Mouse (Mus musculus): ENCODE measurements around the gene Alkbh6.
A peak's percentile ranks its signal among the peaks of the same experiment; 100 is the strongest.

The Alkbh6 gene

DNA sequence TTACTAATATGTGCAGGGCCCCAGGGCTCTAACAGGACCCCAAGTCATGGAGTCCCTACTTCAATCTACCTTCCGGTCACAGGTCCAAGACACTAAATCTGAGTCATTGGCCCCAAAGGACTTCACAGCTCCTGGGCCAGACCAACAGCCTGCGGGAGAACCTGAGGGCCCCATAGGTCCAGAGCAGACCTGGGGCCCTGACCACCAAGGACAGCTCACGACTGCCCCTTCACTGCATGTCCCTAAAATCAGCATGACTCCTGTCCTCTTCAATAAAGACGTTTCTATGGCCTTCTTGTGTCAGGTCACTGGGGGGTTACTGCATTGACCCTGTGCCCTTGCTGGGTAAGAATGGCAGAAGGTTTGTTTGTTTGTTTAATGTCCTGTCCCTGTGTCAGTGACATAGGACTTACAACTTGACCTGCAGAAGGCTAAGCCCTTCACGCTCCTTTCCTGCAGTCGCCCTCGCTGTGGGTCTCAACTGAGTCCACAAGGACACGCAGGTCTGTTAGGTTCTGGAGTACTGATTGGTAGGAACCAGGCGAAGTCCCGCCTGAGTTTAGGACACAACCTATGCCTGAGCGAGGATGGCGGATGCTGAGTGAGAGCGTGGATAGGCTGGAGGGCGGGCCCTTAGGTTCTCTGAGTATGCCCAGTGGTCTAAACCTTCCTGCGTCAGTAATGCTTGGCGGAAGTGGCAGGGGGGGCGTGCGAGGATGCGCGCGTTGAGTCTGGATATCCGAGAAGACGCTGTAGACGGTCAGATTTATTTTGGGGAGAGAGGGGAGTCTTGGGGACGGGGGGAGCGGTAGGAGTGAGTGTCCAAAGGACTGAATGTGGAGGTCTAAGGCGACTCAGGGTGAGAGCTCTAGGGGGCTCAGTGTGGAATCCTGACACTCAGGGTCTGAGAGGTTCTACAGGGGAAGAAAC lies at the start of gene Alkbh6:
Gene Alkbh6, plus strand, starts transcription at position 642 of the 930 bp plus-strand sequence.
- DNase-seq (ENCODE audit: low spot score) = peak; percentile 97

DNA sequence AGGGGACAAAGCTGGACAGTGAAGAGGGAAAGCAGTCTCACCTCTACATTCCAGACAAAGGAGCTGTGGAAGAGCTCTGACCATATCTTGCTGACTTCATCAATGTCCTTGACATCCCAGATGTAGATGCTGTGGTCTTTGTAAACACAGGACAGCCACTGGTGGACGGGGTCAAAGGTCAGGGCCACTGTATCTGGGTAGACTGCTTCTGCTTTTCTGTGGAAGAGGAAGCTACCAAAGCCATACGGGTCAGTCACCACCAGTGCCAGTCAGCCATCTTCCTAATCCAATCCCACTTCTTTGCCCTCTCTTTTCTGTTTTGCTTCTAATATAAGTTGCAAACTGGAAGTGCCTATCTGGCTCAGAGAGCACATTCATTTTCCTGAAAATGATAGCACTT lies 43.5 kb upstream of the Alkbh6 start:
- no peak for DNase-seq (ENCODE audit: low spot score)

DNA sequence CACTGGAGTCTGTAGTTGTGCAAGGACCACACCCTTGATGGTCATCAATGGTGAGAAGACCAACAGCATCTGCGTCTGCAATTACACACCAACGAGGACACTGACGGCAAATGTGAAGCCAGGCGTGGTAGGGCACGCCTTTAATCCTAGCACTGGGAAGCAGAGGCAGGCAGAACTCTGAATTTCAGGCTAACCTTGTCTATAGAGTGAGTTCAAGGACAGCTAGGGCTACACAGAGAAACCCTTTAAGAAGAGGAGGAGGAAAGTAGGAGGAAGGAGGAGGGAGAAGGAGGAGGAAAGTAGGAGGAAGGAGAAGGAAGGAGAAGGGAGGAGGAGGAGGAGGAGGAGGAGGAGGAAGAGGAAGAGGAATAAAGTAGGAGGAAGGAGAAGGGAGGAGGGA lies 43.0 kb upstream of the Alkbh6 start:
- no peak for DNase-seq (ENCODE audit: low spot score)

DNA sequence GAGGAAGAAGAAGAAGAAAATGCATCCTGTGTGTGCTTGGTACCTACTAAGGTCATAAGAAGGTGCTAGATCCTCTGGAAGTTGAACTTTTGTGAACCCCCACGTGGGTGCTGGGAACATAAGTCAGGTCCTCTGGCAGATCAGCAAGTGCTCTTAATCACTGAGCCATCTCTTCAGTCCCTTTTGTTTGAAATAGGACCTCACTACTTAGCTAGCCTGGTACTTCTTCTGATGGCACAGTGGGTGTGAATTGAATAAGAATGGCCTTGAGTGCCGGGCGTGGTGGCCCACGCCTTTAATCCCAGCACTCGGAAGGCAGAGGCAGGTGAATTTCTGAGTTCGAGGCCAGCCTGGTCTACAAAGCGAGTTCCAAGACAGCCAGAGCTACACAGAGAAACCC lies 42.6 kb upstream of the Alkbh6 start:
- DNase-seq (ENCODE audit: low spot score) = no peak

DNA sequence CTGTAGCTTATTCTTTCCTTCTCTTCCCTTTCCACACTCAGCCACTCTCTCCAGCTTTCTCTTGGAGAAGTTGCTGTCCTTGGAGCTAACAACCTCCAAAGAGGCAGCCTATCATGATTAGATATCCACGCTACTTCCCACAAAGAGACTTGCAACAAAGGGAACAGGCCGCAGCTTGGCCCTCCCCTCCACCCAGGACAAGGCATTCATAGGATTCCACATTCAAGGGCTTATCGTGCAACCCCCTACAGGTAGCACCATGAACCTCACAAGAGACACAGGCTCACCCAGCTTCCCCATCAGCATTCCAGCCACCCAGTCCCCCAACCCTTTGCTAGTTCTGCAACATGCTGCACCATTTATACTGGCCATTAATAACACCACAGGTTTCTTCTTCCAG lies 41.7 kb upstream of the Alkbh6 start:
- DNase-seq (ENCODE audit: low spot score) = no peak

DNA sequence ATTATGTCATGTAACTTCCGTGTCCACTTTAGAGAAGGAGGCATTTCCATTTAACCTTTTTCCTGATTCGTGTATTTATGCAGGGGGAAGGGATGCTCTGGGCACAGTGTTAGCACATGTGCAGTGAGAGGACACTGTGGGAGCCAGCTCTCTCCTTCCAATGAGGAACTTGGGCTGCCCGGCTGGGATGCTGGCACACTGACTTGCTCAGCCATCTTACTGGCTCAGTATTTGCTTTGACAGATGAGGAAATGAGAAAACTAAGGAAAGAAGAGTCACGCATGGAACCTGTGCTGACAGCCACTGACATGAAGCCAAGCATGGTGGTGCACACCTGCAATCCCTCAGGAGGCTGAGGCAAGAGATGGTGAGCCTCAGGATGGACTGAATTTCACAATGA lies 38.9 kb upstream of the Alkbh6 start:
- no peak for DNase-seq (ENCODE audit: low spot score)

DNA sequence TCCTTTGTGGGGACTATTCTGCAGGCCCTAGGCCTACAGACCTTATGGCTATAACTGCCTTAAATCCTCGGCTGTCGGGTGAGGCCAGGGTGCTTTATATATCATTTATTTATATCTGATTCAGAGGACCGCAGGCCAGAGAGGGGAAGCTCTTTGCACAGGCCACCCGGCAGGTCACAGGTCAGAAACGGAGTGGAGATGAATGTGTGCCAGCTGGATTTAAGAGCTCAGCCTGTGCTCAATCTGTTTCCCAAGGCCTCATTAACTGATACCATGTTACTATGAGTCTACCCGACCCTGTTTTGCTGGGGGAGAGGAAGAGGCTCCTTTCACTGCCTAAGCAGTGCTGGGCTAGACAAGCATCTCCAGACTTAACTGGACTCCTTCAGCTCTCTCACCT lies 34.1 kb upstream of the Alkbh6 start:
- DNase-seq (ENCODE audit: low spot score) = no peak

DNA sequence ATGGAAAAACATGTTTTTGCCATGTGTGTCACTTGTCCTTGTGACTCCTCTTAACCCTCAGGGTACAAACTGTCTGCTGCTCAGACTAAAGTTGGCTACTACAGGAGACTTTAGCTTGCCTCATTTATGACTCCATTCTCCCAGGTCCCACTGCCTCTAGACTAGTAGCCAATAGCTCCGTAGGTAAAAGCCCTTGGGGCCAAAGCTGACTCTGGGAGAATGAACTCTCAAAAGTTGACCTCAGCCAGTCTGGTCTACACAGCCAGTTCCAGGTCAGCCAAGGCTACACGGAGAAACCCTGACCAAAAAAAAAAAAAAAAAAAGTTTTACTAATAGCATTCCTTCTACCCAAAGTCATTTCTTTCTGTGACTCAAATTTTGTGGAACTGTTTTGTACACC lies 29.6 kb upstream of the Alkbh6 start:
- no peak for DNase-seq (ENCODE audit: low spot score)

DNA sequence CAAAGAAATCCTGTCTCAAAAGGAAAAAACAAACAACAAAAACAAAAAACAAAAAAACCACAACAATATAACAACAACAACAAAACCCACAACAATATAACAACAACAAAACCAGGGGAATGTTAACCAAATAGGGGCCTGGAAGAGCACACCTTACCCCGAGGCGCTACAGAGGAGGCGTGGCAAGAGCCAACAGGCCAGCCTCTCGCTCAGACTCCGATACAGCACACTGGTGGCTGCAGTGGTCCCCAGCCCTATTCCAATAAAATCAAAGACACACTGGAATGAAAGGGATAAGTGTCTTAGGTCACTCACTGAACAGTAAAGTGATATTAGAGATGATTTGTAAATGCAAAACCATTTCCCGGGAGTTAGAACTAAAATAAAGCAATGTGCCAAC lies 29.0 kb upstream of the Alkbh6 start:
- DNase-seq (ENCODE audit: low spot score) = peak; percentile 64

DNA sequence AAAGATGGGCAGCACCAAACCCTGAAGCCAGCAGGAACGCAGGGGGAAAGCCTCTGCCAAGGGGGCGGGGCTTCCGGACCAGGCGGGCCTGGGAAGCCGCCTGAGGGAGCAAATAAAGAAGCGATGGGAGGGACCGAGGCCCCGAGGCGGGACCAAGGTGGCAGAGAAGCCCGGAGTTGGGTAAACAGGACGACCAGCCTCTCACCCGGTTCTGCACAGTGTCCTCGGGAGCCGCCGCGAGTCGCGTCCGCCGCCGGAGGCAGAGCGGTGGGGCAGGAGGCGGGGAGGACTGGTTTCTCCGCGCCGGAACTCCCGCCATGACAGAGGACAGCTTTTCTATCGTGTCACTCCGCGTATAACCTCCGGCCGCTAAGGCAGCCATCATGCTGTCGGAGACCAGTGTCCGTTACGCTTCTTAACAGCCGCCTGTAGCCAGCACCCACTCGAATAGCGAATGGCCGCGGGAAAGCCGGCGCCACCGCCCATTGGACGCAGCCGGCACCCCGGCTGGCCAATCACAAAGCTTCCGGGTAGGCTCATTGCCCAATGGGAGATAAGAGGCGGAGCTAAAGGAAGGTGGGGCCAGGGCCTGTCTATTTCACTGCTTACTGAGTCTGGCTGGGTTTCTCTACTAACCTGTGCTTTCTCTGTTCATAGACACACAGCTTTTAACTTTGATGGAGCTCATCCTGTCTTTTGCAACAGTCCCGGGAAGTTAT lies 28.4 kb upstream of the Alkbh6 start, which contains the start of the genes Thap8 and Wdr62:
Gene Thap8, plus strand, starts transcription at position 144 of the 719 bp plus-strand sequence.
Gene Wdr62, minus strand, starts transcription at position 469 of the 719 bp plus-strand sequence.
- peak; percentile 97 for DNase-seq (ENCODE audit: low spot score)

DNA sequence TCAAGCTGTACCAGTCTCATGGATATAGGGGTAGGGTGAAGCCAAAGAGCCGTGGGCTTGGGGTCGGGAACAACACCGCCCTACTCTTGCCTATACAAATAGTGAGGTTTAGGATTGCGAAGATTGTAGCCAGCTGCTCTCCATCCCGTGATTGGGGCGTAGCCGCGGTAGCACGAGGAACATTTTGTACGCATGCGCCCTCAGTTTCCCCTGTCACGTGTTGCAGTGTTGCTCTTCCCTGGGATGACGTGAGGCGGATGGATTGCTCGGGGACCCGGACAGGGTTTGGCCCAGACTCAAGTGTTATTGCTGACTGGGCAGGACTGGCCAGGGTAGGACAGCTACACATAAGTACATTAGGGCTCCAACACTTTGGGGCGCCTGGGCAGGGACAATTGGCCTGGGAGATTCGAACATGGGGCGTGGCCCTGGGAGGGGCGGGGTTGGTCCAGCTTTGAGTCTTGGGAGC lies 27.8 kb upstream of the Alkbh6 start:
- peak; percentile 93 for DNase-seq (ENCODE audit: low spot score)

DNA sequence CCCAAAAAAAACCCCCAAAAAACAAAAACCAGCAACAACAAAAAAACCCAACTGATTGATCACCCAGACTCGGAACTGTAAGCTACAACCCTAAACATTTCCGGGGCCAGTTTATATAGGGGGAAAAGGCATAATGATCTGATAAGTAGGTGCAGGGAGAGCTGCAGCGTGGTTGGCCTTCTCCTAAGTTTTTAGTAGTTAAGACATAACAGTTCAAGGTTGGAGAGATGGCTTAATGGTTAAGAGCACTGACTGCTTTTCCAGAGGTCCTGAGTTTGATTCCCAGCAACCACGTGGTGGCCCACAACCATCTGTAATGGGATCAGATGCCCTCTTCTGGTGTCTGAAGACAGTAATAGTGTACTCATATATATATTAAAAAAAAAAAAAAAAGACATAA lies 27.0 kb upstream of the Alkbh6 start:
- DNase-seq (ENCODE audit: low spot score) = no peak

DNA sequence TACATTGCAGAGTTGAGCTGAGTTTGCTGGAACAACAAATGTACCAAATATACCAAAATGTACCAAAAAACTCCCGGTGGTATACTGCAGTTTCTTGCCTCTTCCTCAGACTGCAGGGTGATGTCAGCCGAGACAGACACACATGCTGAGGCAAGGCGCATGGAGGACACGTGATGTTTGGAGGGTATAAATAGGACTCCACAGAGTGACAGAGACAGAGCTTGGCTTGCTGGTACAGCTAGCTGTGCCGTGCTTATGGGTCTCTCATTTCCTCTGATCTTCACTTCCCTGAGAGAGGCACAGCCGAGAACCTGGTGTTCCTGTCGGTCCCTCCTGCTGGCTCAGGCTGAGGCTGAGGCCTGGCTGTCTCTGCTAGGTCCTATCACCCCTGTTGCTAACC lies 25.8 kb upstream of the Alkbh6 start:
- DNase-seq (ENCODE audit: low spot score) = no peak

DNA sequence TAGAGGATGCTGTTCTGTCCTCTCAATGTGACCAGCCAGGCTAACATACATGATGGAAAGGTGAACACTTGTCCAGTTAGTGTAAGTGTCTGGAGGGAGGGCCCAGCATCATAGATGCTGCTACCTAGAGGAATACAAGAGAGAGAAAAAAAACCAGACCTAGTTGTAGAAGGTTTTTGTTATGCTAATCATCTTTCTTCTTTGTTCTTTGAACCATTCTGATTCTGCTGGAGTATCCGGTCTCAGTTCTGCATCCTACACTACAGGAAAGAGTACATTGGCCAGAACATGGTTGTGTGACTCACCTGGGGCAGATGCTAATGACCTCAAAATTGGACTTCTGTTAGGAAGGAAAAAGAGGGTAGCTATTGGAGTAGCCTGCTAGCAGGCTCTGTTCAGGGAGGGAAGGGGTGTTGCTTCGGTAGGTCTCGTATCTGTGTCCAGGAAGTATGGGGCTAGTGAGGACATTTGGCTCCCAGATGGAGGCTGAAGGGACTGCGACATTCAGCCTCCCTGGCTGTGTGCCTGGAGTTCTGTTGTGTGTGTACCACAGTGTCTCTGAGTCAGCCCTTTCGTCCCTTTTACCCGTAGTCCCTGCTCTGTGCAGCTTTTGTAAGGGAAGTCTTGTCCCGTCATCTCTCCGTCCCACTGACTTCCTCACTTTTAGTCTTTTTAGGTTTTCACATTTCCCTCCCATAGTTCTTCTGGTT lies 21.7 kb upstream of the Alkbh6 start:
- no peak for DNase-seq (ENCODE audit: low spot score)

DNA sequence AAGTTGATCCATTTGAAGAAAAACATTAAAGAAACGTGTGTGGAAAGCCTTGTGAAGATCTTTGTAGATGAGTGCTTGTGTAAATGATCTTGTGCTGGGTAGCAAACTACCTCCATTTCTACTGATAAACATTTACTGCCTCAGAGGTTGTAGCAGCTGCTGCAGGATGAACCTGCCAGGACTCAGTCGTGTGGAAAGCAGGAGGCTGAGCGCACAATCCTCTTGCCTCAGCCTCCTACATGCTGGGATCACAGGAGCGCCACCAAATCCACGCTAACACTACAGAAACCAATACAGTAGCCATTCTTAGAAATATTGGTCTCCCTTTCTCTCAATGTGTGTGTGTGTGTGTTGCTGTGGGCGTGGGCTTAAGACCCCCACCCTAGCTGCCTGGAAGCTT lies 20.5 kb upstream of the Alkbh6 start:
- no peak for DNase-seq (ENCODE audit: low spot score)

DNA sequence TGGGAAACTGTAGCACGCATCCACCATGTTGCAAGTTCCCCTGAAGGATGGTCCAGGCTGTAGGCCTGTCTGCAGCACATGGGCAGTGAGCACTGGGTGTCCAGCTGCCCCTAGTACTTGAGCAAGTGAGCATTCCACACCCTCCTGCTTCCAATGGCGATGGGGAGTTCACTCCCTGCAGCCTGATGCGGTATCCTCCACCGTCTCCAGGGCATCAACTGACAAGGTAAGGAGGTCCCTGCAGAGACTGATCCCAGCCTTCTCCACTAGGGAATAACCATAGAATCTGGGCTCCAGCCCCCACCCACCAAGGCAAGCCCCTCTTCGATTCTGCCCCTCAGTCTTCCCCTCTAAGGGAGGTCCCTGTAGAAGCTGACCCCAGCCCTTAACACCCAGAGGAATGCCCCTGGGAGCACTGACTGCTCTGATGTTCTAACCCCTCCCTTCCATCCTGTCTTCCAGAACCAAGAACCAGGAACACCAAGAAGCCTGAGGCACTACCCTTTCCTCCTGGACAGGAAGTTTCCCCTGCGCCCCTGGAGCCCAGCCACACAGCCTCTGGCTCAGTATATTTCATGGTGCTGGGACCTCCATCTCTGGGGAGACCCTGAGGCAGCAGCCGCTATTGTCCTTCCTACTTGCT lies 19.3 kb upstream of the Alkbh6 start:
- no peak for DNase-seq (ENCODE audit: low spot score)

DNA sequence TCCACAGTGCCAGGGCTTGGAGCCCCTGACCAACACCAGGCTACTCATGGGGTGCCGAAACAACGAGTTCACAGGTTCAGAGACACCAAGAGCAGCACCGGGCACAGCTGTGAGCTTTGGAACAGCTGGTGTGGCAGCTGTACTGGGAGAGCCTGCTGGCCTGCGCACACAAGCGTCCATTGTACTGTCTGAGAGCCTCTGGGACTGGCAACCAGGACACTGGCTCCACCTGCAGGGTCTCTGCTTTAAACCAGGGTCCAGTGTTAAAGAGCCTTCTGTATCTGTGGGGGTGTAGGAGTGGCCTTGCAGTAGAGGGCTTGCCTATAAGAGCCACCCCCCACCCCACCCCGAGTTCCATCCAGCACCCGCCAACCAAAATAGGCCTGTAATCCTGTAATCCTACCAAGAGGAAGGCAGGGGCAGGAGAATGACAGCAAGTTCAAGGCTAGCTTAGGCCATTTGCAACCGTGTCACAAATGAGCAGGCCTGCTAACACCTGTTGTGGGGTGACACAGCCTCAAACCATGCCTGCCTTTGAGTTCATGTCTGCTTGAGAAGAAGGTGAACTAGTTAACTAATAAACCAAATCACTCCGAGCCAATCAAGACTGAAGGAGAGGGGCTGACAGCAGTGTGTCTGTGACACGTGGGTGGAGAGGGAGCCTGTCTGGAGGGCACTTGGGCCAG lies 18.7 kb upstream of the Alkbh6 start:
- peak; percentile 56 for DNase-seq (ENCODE audit: low spot score)

DNA sequence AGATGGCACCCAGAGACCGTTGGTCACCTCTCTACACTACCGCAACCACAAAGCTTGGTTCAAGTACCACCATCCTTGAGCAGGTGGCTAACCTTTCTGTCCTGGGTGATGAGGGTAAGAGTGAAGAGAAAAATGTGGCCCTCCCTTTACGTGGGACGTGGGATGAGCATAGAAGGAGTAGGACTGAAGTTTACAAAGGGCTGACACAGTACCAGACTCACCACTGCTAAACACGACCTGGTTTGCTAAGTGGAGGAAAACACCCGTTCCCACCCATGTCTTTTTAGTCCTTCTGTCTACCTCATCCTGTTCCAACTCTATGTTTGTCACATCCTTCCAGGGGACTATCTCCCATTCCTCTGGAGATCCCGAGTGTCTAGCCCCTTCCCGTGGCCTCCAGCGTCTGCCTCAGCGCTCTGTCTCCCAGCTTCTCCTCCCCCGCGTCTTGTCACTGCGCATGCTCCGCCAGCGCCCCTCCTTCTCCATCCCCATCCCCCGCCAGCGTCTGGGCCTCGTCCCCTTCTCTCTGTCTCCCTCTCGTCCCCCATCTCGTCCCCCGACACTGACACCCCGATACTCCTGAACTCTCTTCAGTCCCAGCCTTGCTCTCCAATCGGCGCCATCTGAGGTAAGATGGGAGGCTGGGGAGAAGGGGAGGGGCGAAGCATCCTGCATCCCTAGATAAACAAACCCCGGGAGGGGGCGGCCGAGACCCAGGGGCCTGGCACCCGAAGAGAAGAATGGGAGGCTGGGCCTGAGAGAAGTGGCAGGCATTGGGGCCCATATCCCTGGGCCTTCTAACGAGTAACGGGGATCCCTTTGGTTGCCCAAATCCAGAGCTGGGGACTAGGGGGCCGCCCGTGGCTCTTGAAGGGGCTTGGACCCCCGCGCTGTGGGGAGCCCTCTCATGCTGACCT lies 17.0 kb upstream of the Alkbh6 start, which contains the start of gene Clip3:
Gene Clip3, plus strand, starts transcription at position 514 of the 917 bp plus-strand sequence.
- DNase-seq (ENCODE audit: low spot score) = peak; percentile 89

DNA sequence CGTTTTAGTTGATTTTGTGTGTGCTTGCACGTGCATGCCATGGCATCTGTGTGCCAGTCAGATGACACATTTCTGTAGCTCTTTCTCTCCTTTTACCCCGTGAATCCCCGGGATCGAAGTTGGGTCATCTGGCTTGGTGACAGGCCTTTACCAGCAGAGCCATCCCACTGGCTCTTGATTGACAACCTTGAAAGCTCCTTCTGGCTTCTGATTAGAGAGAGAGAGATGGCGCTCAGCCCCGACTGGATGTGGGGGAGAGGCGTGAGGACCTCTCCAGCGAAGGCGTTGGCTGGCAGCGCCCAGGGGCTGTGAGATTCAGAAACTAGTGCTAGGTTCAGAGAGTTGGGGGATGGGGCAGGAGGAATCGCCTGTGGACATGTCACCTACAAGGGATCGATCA lies 14.7 kb upstream of the Alkbh6 start:
- no peak for DNase-seq (ENCODE audit: low spot score)

DNA sequence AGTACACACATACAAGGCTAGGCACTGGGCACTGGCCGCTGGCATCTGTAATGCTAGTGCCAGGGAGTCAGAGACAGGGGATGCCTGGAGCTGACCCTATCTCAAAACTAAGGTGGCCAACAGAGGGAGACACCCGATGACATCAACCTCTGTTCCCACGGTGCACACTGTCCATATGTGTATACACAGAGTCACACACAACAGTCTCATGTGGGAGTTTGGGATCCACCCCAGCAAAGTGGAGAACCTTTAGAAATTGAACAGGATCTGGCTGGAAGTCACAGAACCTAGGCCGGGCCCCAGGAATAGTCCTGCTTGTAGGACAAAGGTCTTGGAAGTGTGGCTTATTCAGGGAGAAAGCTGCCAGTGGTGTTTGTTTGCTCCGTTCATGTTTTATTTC lies 14.2 kb upstream of the Alkbh6 start:
- no peak for DNase-seq (ENCODE audit: low spot score)
